Mouse (Mus musculus): Measurements from ENCODE around the gene Gm4559.

GRCm38 (mm10) chr7:142284615-142285080 is 10.5 kb upstream of the Gm4559 start:
- no peak for TF ChIP-seq POLR2A (IDR thresholded peaks at IDR 0.05; ENCODE audit: insufficient read length, low read depth)
- TF ChIP-seq USF1 (IDR thresholded peaks at IDR 0.05; ENCODE audit: low read depth): no peak
- no peak for TF ChIP-seq MAX (IDR thresholded peaks at IDR 0.05; ENCODE audit: low read depth)
- TF ChIP-seq POLR2AphosphoS2 (IDR thresholded peaks at IDR 0.05; ENCODE audit: insufficient read length, low read depth): no peak
- TF ChIP-seq TCF12 (IDR thresholded peaks at IDR 0.05; ENCODE audit: insufficient read depth, poor library complexity, severe bottlenecking): no peak
- TF ChIP-seq E2F4 (IDR thresholded peaks at IDR 0.05; ENCODE audit: insufficient read depth): no peak
- no peak for TF ChIP-seq MYOD1 (IDR thresholded peaks at IDR 0.05; ENCODE audit: control insufficient read depth in 1 of 3, insufficient read length in 2 of 3, low read depth in 2 of 3)
- no peak for TF ChIP-seq REST (IDR thresholded peaks at IDR 0.05; ENCODE audit: insufficient read depth, insufficient read length)
- TF ChIP-seq CEBPB (IDR thresholded peaks at IDR 0.05; ENCODE audit: insufficient read depth, poor library complexity, severe bottlenecking): no peak
- no peak for TF ChIP-seq MYOG (IDR thresholded peaks at IDR 0.05; ENCODE audit: control insufficient read depth in 1 of 3, insufficient read depth in 1 of 3, insufficient read length in 2 of 3, low read depth in 2 of 3)

Measured in myocyte (in vitro differentiated cells).